Mouse (Mus musculus): ENCODE results near the gene Sorcs1.

Gene Sorcs1

GRCm38 (mm10) chr19:50677903-50678896 is at the start of gene Sorcs1:
Gene Sorcs1, minus strand, starts transcription at chr19:50678646.
- DNase-seq = peak; percentile 1 to 16

- DNase-seq = no peak
These were observed 4.8 kb upstream of the Sorcs1 start for GRCm38 (mm10) chr19:50683277-50683676.

DNA sequence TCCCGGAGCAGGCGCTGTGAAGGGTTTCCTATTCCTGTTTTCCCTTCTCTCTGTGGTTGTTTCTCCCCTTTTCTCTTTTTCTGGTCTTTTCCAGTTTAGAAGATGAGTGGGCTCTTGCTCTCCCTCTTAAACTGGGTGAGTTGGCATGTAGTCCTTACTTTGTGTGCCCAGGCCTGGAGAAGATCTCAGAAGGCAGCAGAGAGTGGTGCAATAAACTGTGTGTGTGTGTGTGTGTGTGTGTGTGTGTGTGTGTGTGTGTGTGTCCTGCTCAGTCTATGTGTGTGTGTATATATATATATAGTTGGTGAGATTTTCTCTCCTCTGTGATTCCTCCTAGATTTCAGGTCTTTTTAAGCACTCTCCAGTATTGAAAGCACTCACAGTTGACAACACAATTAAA is 500 bp upstream of the Sorcs1 start:
- DNase-seq = no peak

DNA sequence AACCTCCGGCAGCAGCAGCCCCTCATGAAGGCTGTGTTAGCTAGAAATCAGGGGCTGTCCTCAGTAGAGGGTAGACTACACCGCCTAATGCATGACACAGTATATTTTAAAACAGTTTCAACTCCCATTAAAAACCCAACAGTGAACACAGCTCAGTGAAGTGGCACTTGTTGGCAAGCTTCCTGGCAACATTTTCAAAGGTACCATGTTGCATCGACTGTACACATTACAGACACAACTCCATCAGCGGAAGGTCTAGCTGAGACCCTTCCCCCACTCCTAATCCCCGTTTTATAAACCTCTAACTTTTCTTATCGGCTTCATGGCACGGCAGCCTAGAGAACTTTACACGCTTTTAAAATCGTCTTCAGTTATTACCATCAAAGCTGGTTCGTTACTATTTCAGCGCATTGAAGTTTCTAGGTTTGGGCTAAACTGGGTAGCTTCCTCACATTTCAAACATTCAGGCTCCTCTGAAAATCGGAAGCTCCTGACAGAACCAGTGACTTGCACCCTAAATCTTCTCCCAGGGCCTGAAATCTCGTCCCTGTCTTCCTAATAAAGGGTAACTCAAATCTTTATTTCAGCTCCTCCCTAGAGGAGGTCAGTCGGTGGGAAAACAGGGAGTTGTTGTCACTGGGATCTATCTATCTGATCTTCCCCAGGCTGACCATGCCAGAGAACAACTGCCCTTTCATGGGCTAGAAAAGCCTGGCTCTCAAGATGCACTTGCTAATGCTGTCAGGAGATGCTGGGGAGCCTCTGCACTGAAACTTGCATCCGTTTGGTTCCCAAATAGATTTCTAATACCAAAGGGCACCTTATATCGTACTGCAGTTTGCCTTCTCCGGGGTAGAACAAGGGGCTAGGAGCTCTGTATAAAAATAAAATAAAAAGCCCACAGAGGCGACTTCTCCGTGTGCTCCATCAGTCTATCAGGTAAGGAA is 1.6 kb downstream of the Sorcs1 start:
- DNase-seq = no peak

DNA sequence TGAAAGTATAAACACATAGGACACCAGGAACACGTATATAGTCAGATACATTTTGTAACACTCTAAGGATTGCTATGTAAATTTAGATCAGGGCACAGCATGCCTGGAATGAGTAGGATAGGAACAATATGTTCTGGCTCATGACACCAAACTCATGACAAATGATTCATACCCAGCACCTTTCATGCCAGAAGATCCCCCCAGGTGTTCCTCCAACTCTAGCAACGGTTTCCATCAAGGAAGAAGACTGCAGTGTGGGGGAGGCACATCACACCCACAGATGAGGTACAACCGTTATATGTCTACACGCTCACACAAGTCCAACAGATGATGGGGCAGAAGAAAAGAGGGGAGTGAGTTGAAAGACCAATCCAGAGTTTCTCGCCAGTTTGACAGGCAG is 3.5 kb downstream of the Sorcs1 start:
- DNase-seq = no peak

DNA sequence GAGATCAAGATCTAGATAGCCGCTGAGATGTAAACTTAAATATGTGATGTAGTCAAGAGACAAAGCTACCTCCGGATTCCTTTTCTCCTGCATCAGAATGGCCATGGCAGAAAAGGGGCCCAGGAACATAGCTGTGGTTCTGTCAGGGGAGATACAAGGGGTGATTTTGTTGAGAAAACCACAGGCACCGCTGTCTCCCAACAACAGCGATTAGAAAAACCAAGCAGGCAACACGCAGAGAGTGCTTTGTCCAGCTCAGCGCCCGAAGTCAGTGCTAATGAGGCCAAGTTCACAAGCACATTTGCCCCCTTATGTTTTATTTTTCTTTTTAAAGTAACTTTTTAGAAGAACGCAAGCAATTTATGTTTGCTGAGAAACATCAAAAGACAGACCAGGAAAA is 10.9 kb downstream of the Sorcs1 start:
- no peak for DNase-seq

DNA sequence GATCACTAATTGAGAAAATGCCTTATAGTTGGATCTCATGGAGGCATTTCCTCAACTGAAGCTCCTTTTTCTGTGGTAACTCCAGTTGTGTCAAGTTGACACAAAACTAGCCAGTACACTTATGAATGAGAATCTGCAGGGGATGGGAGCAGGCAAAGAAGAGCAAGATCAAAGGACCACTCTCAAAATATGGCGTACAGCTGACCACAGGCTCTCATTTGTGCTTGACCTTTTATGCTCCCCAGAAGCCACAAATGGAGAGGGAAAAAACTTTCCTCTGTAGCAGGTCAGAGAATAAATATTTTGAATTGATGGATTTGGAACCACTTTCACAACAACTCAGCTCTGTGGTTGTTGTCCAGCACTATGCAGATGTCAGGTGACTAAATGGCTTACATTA is 14.1 kb downstream of the Sorcs1 start:
- no peak for DNase-seq

GRCm38 (mm10) chr19:50659144-50659543 is 19.3 kb downstream of the Sorcs1 start:
- no peak for DNase-seq

DNA sequence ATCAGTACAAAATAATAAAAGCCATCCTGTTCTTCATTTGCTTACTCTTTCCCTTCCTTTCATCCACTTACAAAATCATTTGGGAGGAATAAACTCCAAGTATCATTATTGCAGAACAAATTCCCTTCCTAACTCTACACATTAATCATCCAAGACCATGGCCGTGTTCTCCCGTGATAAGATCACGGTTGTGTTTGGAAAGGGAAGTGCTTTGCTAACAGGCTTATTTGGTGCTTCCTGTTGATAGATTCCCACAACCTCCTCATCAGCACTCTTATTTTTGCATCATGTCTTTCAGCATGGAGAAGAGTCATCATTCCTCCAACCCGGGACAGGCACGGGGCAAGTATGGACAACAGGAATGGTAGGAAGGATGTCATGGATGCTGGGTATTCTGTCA is 25.7 kb downstream of the Sorcs1 start:
- DNase-seq = no peak

- no peak for DNase-seq
These were observed 34.6 kb downstream of the Sorcs1 start for GRCm38 (mm10) chr19:50643836-50644235.

DNA sequence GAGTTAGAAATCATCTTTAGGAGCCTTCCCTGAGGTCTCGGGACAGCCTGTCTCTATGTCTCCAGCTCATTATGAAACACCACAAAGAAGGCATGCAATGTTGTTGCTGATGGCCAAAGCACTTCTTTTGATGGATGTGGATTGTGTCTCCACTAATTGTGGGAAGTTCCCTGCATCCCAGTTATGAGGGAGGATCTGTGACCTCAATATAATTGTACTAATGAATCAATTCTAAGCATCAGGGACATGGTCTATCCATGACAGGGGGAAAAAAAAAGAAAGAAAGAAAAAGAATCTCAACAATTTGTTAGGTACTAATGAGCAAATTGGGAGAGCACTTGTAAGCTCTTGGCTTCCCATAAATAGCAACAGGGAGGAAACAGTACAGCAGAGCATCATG is 36.3 kb downstream of the Sorcs1 start:
- no peak for DNase-seq

- DNase-seq = no peak
These were observed 38.0 kb downstream of the Sorcs1 start for GRCm38 (mm10) chr19:50640251-50641032.

- DNase-seq = no peak
These were observed 40.3 kb downstream of the Sorcs1 start for GRCm38 (mm10) chr19:50638176-50638575.

DNA sequence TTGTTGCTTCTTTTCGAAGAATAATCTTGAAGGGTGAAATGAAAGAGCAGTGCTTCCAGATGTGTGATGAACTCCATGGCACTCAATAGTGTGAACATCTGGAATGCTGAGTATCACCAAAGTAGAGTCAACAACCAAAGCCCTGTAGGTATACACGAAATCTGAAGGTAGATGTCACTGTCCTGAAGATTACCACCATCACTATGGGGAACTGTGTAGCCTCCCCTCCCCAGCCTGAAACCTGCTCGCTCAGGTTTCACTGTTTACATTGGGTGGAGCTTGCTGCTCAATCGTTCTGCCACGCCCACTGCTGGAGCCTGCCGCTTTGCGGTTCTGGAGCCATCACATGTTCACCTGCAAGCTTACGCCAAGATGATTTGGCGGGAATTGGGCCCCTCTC is 64.4 kb downstream of the Sorcs1 start:
- DNase-seq = peak in 1 of 2 experiments; percentile 1

- DNase-seq = no peak
These were observed 66.8 kb downstream of the Sorcs1 start for GRCm38 (mm10) chr19:50611619-50612018.

DNA sequence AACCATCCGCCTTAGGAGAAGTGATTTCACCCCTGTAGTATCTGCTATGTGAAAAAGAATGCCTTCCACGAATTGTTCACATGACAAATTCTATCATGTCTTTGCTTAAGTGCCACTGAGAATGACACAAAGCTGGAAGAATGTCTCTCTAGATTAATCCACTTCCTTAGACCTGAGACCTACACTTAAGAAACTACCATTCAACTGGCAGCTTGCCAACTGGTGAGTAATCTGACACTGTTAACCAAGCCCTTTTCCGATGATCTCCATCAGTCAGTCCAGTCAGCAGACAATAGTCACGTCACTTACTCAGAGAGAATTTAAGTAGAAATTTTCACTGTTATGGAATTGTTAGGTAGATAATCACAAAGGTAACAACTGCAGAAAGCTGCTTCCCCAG is 74.6 kb downstream of the Sorcs1 start:
- no peak for DNase-seq

DNA sequence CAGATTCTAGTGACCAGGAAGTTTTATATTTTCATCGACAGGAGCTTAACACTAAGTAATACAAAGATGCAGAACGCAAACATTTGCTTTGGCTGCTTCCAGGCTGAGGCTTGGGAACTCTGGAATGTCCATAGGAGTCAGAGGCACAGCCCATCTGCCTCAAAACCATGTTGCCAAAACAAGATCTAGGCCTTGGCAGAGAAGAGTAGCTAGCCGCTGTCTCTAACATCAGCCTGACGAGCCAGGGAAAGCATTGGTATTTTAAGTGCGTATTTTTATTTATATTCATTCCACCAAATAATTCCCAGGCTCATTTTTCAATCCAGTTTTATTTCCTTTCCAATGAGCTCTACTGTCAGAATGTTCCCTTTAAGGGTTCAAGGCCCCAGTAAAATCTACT is 75.1 kb downstream of the Sorcs1 start:
- DNase-seq = no peak

- no peak for DNase-seq
These were observed 81.1 kb downstream of the Sorcs1 start for GRCm38 (mm10) chr19:50597300-50597699.

GRCm38 (mm10) chr19:50586182-50586581 is 92.3 kb downstream of the Sorcs1 start:
- no peak for DNase-seq

- DNase-seq = peak; percentile 25 to 27
These were observed 95.5 kb downstream of the Sorcs1 start for GRCm38 (mm10) chr19:50582952-50583351.

DNA sequence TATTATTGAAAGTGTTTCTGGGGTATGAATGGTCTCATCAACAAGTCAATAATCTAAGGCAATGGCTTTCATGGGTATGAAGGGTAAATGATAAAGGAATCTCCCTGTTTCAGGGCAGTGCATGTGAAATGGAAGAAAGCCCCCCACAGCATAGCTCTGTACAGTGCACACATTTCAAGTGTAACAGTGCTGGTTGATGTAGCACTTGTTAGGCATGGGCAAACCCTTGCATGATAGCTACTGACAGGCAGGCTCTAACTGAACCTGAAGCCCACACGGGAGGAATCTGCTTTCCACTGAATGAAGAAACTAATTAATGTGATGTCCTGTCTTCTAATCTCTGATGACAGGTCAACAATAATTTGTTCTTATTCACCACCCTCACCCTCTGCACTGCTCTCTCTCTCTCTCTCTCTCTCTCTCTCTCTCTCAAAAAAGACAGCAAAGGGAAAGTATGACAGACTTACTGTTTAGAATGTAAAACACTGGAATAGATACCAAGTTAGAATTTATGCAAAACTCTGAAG is 108.7 kb downstream of the Sorcs1 start:
- no peak for DNase-seq

DNA sequence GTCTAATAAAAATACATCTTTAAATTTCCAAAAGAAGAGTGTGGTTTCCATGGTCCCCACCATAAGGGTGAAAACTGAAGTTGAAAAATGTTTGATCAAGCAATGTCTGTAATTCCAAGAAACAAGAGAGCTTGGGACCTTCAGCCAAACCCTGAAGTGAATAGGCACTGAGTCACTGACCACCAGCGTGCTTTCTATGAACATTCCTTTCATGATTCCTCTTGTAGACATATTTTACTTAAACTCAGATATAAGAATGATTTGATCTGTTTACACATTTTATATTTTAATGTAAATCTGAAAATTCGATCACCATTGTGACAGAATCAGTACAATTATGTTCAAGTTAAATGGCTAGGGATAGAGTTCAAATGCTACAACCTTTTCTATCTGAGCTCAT is 112.1 kb downstream of the Sorcs1 start:
- no peak for DNase-seq
